Mouse (Mus musculus): ENCODE results near the gene Chfr.
"Not testable (repeated sequence)": the region's sequence is repeated elsewhere in the genome, so short reads cannot be mapped to it uniquely, and the experiment has no call there.

The Chfr gene

GRCm38 (mm10) chr5:110108305-110108628 is 27.4 kb upstream of the Chfr start:
- DNase-seq (ENCODE audit: low spot score in 2 of 2), result no peak

- peak in 1 of 2 experiments; percentile 89 for DNase-seq (ENCODE audit: low spot score in 2 of 2)
Measured at GRCm38 (mm10) chr5:110109991-110110441, 25.6 kb upstream of the Chfr start, which contains the start of gene Zfp605. Gene Zfp605, plus strand, starts transcription at chr5:110110092.

- DNase-seq (ENCODE audit: low spot score in 2 of 2), result not testable (repeated sequence)
Measured at GRCm38 (mm10) chr5:110122380-110122779, 13.3 kb upstream of the Chfr start.

GRCm38 (mm10) chr5:110136087-110136464 is 434 bp downstream of the Chfr start:
- no peak for DNase-seq (ENCODE audit: low spot score in 2 of 2)

GRCm38 (mm10) chr5:110137816-110138215 is 2.2 kb downstream of the Chfr start:
- no peak for DNase-seq (ENCODE audit: low spot score in 2 of 2)

GRCm38 (mm10) chr5:110139325-110139724 is 3.7 kb downstream of the Chfr start:
- no peak for DNase-seq (ENCODE audit: low spot score in 2 of 2)

- DNase-seq (ENCODE audit: low spot score in 2 of 2), result no peak
Measured at GRCm38 (mm10) chr5:110140424-110140823, 4.8 kb downstream of the Chfr start.

- DNase-seq (ENCODE audit: low spot score in 2 of 2), result no peak
Measured at GRCm38 (mm10) chr5:110142309-110142708, 6.7 kb downstream of the Chfr start.

GRCm38 (mm10) chr5:110143007-110143406 is 7.4 kb downstream of the Chfr start:
- no peak for DNase-seq (ENCODE audit: low spot score in 2 of 2)

- DNase-seq (ENCODE audit: low spot score in 2 of 2), result no peak
Measured at GRCm38 (mm10) chr5:110169374-110169773, 33.7 kb downstream of the Chfr start.

- peak; percentile 77 to 90 for DNase-seq (ENCODE audit: low spot score in 2 of 2)
Measured at GRCm38 (mm10) chr5:110176362-110177020, 40.8 kb downstream of the Chfr start, which contains the start of gene Golga3. Gene Golga3, plus strand, starts transcription at chr5:110176701.

- peak in 1 of 2 experiments; percentile 29 for DNase-seq (ENCODE audit: low spot score in 2 of 2)
Measured at GRCm38 (mm10) chr5:110177021-110177420, 41.4 kb downstream of the Chfr start.

- DNase-seq (ENCODE audit: low spot score in 2 of 2), result no peak
Measured at GRCm38 (mm10) chr5:110178628-110179027, 43.0 kb downstream of the Chfr start.

- no peak for DNase-seq (ENCODE audit: low spot score in 2 of 2)
Measured at GRCm38 (mm10) chr5:110181716-110182115, 46.1 kb downstream of the Chfr start.

- DNase-seq (ENCODE audit: low spot score in 2 of 2), result no peak
Measured at GRCm38 (mm10) chr5:110203164-110203895, 67.7 kb downstream of the Chfr start.

- no peak for DNase-seq (ENCODE audit: low spot score in 2 of 2)
Measured at GRCm38 (mm10) chr5:110204777-110205176, 69.1 kb downstream of the Chfr start.

- DNase-seq (ENCODE audit: low spot score in 2 of 2), result no peak
Measured at GRCm38 (mm10) chr5:110211312-110211711, 75.7 kb downstream of the Chfr start.

GRCm38 (mm10) chr5:110216780-110217179 is 81.1 kb downstream of the Chfr start:
- DNase-seq (ENCODE audit: low spot score in 2 of 2), result no peak

- no peak for DNase-seq (ENCODE audit: low spot score in 2 of 2)
Measured at GRCm38 (mm10) chr5:110220331-110220730, 84.7 kb downstream of the Chfr start.

Data from cerebellum, postnatal 4 days (tissue).